Mouse (Mus musculus): ENCODE measurements around the gene Plppr1. TPM values are rescaled to one million over a fixed set of nuclear protein-coding genes. Genes with fewer than 3 reads are reported as not detected.

Gene Plppr1
- polyA plus RNA-seq, 1 experiment from 2014 or later: 5.0 TPM

DNA sequence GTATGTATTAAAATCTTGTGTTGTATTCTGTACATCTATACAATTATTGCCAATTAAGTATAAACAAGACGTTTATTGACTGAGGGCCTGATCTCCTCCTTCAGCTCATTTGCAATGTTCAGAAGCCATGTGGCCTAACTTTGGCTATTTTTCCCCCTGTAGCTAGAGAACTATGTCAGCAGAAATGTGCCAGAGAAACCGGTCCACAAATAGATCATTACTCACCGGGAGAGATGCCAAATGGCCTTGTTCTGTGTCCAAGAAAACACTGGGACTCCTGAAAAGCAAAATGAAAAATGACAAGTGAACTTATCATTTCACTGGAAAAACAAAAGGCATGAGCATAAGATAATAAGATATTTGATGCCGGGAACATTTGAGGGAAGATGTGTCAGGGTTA lies 13.8 kb downstream of the Plppr1 start:
- H3K27ac ChIP-seq: peak overlapping the region; percentile 83
- H3K4me3 ChIP-seq: no peak overlapping the region
- H3K36me3 ChIP-seq: no peaks in the 10 kb centered on the region
- H3K9ac ChIP-seq: no peak overlapping the region
- peaks cover 14% of the 10 kb centered on the region for H3K4me1 ChIP-seq (replicated peaks)
- H3K4me2 ChIP-seq: no peak overlapping the region
- peak; percentile 67; the same call in 1 of the 2 replicates for ATAC-seq (replicated peaks; ENCODE audit: insufficient number of reproducible peaks, insufficient read depth, low FRiP score, low read depth)
- no peaks in the 10 kb centered on the region for H3K27me3 ChIP-seq
- 27% methylated on average over 4 of the region's 4 CpGs for WGBS
- no peaks in the 10 kb centered on the region for H3K9me3 ChIP-seq (replicated peaks)

DNA sequence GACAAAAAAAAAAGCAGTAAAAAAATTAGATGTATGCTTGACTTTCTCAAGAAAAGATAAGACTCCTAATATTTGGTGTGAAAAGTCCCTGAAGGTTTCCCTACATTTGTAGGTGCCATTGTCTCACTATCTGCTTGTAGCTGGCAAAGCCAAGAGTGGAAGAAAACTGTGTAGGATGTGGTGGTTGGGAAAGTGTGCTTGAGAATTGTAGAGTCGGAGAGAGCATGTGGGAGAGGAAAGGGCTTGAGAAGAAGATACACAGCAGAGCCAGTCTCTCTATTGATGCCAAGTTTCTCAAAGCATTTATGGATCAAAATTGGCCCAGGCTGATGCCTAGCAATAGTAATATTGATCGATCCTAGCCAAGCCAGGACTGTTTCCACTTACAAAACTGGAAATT lies 16.8 kb downstream of the Plppr1 start:
- H3K4me1 ChIP-seq (replicated peaks): peaks cover 14% of the 10 kb centered on the region
- no peak for ATAC-seq (replicated peaks; ENCODE audit: insufficient number of reproducible peaks, insufficient read depth, low FRiP score, low read depth)
- no peaks in the 10 kb centered on the region for H3K36me3 ChIP-seq
- H3K9ac ChIP-seq: no peak overlapping the region
- no peaks in the 10 kb centered on the region for H3K27me3 ChIP-seq
- H3K4me2 ChIP-seq: no peak overlapping the region
- WGBS: 88% methylated on average over 2 of the region's 2 CpGs
- H3K27ac ChIP-seq: no peak overlapping the region
- no peaks in the 10 kb centered on the region for H3K9me3 ChIP-seq (replicated peaks)
- H3K4me3 ChIP-seq: no peak overlapping the region

DNA sequence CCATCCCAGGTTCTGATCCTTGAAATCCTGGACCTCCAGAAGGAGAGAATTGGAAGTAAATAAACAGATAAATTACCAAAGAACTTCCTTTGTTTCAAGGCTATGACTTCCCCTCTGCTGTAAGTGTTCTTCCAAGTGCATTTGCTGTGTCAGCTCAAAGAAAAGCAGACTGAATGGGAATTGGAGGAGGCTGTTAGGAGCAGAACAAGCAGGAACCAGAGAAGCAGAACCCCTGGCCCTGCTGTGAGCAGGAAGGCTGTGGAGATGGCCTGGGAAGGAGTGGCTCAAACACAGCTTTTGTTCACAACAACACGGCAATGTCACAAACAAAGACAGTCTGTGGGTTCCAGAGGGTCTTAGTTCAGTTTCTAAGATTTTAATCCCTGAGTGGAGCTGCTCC lies 20.3 kb downstream of the Plppr1 start:
- Histone ChIP-seq H3K9ac (no peak overlapping the region), H3K4me1 (replicated peaks) (no peaks in the 10 kb centered on the region), H3K4me2 (no peak overlapping the region), H3K27me3 (no peaks in the 10 kb centered on the region), H3K4me3 (no peak overlapping the region), H3K36me3 (no peaks in the 10 kb centered on the region), H3K27ac (no peak overlapping the region), H3K9me3 (replicated peaks) (no peaks in the 10 kb centered on the region)
- ATAC-seq (replicated peaks; ENCODE audit: insufficient number of reproducible peaks, insufficient read depth, low FRiP score, low read depth): no peak
- WGBS: 64% methylated on average over 1 of the region's 1 CpGs

DNA sequence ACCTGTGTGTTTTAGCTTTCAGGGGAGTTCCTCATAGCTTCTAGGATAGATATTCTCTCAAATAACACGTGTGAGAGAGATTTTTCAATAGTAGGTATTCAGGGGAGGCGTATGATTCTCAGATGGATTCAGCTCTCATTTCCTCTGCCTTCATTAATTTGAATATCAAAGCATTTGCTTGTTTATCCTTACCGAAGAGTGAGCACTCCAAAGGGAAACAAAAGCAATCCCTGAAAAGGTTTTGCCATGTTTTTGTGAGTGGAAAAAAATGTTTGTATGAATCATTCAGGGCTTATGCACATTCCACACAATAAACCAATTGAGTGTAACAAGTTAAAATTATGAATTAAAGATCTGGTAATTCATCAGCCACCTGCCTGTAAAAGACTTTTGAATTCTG lies 29.1 kb downstream of the Plppr1 start:
- no peak overlapping the region for H3K4me3 ChIP-seq
- H3K9ac ChIP-seq: no peak overlapping the region
- H3K9me3 ChIP-seq (replicated peaks): no peaks in the 10 kb centered on the region
- 59% methylated on average over 3 of the region's 3 CpGs for WGBS
- no peak for ATAC-seq (replicated peaks; ENCODE audit: insufficient number of reproducible peaks, insufficient read depth, low FRiP score, low read depth)
- H3K36me3 ChIP-seq: no peaks in the 10 kb centered on the region
- H3K27me3 ChIP-seq: no peaks in the 10 kb centered on the region
- H3K4me1 ChIP-seq (replicated peaks): no peaks in the 10 kb centered on the region
- H3K27ac ChIP-seq: no peak overlapping the region
- H3K4me2 ChIP-seq: no peak overlapping the region

DNA sequence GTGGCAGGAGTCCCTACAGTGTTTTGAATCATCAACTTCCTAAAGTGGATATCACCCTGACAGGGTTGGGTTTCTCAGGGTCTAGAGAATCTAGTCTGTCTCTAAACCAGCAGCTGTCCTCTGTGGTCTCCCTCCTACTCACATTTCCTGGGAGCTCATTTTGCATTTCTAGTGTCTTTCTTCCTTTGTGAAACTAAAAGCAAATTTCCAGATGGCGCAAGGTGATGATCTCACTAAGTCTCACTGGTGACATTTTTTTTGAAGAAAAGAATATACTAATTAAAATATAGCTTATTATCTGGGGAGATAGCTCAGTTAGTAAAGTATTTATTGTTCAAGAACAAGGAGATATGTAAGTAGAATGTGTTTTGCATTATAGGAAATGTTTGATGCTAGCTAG lies 31.4 kb downstream of the Plppr1 start:
- Histone ChIP-seq H3K9me3 (replicated peaks) (no peaks in the 10 kb centered on the region), H3K27ac (no peak overlapping the region), H3K36me3 (no peaks in the 10 kb centered on the region), H3K27me3 (no peaks in the 10 kb centered on the region), H3K9ac (no peak overlapping the region), H3K4me3 (no peak overlapping the region), H3K4me2 (no peak overlapping the region), H3K4me1 (replicated peaks) (no peaks in the 10 kb centered on the region)
- WGBS: 89% methylated on average over 1 of the region's 1 CpGs
- no peak for ATAC-seq (replicated peaks; ENCODE audit: insufficient number of reproducible peaks, insufficient read depth, low FRiP score, low read depth)

DNA sequence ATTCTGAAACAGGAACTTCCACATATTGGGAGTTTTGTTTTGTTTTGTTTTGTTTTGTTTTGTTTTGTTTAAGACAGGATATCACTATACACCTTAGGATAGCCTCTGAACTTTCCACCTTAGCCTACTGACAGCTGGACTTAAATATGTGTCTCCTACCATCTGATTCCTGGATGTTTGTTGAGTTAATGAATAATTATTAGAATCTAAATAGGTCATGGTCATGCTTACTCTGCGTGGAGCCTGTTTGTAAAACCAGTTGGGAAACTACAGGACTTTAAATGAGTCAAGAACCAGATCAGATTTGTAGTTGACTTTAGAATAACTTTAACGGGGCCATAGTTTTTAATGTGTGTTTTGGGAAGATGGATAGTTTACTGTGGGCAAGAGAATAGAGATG lies 40.4 kb downstream of the Plppr1 start:
- no peaks in the 10 kb centered on the region for H3K27me3 ChIP-seq
- no peak overlapping the region for H3K4me2 ChIP-seq
- ATAC-seq (replicated peaks; ENCODE audit: insufficient number of reproducible peaks, insufficient read depth, low FRiP score, low read depth): no peak
- H3K9ac ChIP-seq: no peak overlapping the region
- H3K36me3 ChIP-seq: no peaks in the 10 kb centered on the region
- no peaks in the 10 kb centered on the region for H3K4me1 ChIP-seq (replicated peaks)
- WGBS: 81% methylated on average over 2 of the region's 2 CpGs
- H3K27ac ChIP-seq: no peak overlapping the region
- no peaks in the 10 kb centered on the region for H3K9me3 ChIP-seq (replicated peaks)
- no peak overlapping the region for H3K4me3 ChIP-seq

DNA sequence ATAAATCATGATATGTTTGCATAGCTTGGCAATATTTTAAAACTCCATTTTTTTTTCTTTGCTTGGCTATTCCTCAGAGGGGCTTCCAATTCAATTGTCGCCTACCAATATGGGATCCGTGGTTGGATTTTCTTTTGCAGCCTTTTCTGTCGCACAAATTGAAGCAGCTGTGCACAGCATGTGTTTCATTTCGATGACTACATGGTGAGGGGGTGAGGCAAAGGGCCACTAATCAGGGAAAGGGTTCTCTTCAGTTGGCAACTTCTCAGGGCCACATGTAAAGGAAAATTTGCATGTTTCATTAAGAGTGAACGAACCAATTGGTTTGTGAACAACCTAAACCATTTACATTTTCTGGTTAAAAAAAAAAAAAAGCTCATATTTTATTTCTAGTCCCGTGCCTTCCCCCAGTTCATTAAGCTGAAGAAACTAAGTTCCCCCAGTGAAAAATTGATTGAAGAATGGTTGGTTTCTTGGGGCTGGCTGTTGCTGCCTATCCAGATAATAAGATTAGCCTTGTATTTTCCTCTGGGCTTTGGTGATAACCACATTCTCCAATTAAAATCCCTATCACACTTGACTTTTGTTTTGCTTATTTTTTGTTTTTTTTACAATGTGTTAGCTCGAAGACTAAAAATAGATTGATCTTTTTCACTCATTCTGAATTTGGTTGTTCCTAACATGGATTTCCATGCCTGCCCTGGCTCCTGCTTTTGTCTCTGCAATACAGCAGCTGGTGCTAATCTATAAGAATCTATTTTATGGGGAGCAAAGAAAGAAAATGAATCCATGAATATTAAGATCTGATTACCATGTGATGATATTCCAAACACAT lies 43.1 kb downstream of the Plppr1 start:
- WGBS: 74% methylated on average over 7 of the region's 7 CpGs
- no peak for ATAC-seq (replicated peaks; ENCODE audit: insufficient number of reproducible peaks, insufficient read depth, low FRiP score, low read depth)
- H3K4me2 ChIP-seq: no peak overlapping the region

DNA sequence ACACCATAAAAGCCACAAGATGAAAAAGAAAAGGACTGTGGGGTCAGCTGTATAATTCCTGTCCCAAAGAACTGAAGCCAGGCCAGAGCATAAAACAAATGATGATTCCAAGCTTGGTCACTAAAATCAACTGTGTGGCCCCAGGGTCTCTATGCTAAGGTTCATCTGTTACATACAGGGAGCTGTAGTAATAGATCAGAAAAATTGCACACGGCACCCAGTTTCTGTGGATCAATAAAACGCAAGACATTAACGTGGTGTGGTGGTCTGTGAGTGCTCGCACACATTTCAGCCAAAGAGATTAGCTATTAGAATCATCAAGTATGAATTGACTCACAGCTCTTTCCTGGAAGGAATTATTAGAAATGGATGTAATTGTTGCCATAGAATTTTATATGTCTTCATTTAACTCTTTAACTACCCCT lies 43.7 kb downstream of the Plppr1 start:
- no peak for ATAC-seq (replicated peaks; ENCODE audit: insufficient number of reproducible peaks, insufficient read depth, low FRiP score, low read depth)
- H3K4me2 ChIP-seq: no peak overlapping the region
- WGBS: 93% methylated on average over 4 of the region's 4 CpGs
- no peak overlapping the region for H3K9ac ChIP-seq
- H3K4me3 ChIP-seq: no peak overlapping the region
- H3K36me3 ChIP-seq: no peaks in the 10 kb centered on the region
- no peaks in the 10 kb centered on the region for H3K27me3 ChIP-seq
- no peaks in the 10 kb centered on the region for H3K4me1 ChIP-seq (replicated peaks)
- H3K27ac ChIP-seq: no peak overlapping the region
- H3K9me3 ChIP-seq (replicated peaks): no peaks in the 10 kb centered on the region

More for the DNA sequence above, 43.1 kb downstream of the Plppr1 start:
- no peaks in the 10 kb centered on the region for H3K27me3 ChIP-seq
- no peak overlapping the region for H3K9ac ChIP-seq
- no peaks in the 10 kb centered on the region for H3K4me1 ChIP-seq (replicated peaks)
- no peak overlapping the region for H3K4me3 ChIP-seq
- no peak overlapping the region for H3K27ac ChIP-seq
- no peaks in the 10 kb centered on the region for H3K36me3 ChIP-seq
- H3K9me3 ChIP-seq (replicated peaks): no peaks in the 10 kb centered on the region

DNA sequence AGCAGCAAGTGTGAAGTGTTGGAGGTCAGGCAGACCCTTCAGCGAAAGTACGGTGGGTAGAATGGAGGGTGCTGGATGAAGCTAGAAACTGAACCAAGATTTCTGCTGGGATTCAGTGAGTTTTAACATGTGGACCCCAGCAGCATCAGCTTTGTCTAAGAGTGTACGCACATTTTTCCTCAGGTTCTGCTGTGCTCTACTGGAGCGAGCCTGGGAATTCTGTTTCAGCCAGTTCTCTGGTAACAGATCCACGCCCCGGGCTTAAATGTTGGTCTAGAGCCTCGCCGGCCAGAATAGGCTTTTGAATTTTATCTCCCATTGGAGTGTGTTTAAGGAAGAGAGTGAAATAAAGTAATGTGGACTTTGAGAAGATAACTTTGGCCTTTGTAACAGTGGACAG lies 45.8 kb downstream of the Plppr1 start:
- no peak overlapping the region for H3K27ac ChIP-seq
- no peak overlapping the region for H3K9ac ChIP-seq
- H3K9me3 ChIP-seq (replicated peaks): no peaks in the 10 kb centered on the region
- no peak overlapping the region for H3K4me3 ChIP-seq
- no peak for ATAC-seq (replicated peaks; ENCODE audit: insufficient number of reproducible peaks, insufficient read depth, low FRiP score, low read depth)
- no peaks in the 10 kb centered on the region for H3K27me3 ChIP-seq
- WGBS: 81% methylated on average over 8 of the region's 8 CpGs
- H3K4me2 ChIP-seq: no peak overlapping the region
- no peaks in the 10 kb centered on the region for H3K36me3 ChIP-seq
- H3K4me1 ChIP-seq (replicated peaks): peaks cover 9% of the 10 kb centered on the region

DNA sequence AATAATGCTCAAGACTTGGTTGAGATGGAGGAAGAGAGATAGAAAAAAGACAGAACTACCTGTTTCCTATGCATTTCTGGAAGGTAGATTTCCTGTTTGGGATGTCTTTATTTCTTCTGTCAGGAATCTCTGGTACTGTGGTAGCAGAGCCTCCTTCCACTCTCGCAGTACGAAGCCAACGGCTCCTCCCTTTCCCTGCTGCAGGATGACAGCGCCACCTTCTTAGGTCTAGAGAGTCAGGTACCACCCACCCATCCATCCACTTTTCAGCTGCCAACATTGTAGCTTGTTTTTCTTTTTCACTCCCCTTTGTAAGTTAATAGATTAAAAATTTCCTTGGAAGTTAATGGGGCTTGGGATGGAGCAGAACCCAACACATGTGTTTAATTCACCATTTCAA lies 48.8 kb downstream of the Plppr1 start:
- ATAC-seq (replicated peaks; ENCODE audit: insufficient number of reproducible peaks, insufficient read depth, low FRiP score, low read depth): no peak
- H3K27ac ChIP-seq: no peak overlapping the region
- no peaks in the 10 kb centered on the region for H3K36me3 ChIP-seq
- no peak overlapping the region for H3K4me2 ChIP-seq
- 87% methylated on average over 4 of the region's 4 CpGs for WGBS
- H3K4me3 ChIP-seq: no peak overlapping the region
- no peaks in the 10 kb centered on the region for H3K9me3 ChIP-seq (replicated peaks)
- peaks cover 11% of the 10 kb centered on the region for H3K4me1 ChIP-seq (replicated peaks)
- H3K9ac ChIP-seq: no peak overlapping the region
- H3K27me3 ChIP-seq: no peaks in the 10 kb centered on the region

DNA sequence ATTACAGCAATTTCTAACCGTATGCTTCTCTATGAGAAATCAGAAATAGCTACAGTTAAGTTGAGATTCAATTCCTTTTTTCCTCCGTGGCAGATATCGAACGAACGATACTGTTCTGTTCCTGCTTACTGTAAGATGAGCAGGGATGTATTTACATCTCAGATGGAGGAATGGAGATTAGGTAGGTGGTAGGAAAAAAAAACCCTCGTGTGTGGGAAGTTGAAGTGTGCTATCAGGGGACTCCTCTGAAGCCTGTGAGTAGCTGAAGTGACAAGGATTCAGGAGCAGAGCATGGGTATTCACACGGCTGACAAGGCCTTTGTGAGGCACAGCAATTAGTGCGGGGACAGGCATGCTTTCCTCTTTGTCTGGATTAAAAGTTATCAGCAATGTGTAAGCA lies 49.3 kb downstream of the Plppr1 start:
- Histone ChIP-seq H3K9me3 (replicated peaks) (no peaks in the 10 kb centered on the region), H3K36me3 (no peaks in the 10 kb centered on the region), H3K4me1 (replicated peaks) (peaks cover 11% of the 10 kb centered on the region), H3K4me3 (no peak overlapping the region), H3K9ac (no peak overlapping the region), H3K27me3 (no peaks in the 10 kb centered on the region), H3K4me2 (no peak overlapping the region), H3K27ac (no peak overlapping the region)
- no peak for ATAC-seq (replicated peaks; ENCODE audit: insufficient number of reproducible peaks, insufficient read depth, low FRiP score, low read depth)
- 65% methylated on average over 8 of the region's 8 CpGs for WGBS

DNA sequence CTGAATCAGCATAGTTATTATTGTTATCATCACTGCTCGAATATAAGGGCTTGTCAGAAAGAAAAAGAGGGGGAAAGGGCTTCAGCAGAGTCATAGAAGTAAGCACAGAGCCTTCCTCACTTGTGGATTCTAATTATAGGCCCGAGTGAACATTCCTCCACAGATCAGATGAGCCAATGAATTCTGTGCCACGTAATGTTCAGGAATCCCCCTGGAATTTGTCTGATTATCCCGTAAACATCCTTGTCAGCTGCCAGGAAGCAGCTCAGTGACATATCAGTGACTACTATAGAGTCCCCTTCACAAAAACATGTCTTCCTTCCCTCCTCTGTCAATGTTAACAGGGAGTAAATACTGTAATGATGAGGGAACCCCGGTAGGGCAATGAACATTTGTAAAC lies 50.9 kb downstream of the Plppr1 start:
- Histone ChIP-seq H3K4me1 (replicated peaks) (peaks cover 11% of the 10 kb centered on the region), H3K4me2 (no peak overlapping the region), H3K9ac (no peak overlapping the region), H3K27me3 (no peaks in the 10 kb centered on the region), H3K36me3 (no peaks in the 10 kb centered on the region), H3K27ac (0 out of 2 replicates have a peak overlapping the region, but pooled peaks have one; percentile 32), H3K9me3 (replicated peaks) (no peaks in the 10 kb centered on the region), H3K4me3 (no peak overlapping the region)
- WGBS: 14% methylated on average over 5 of the region's 5 CpGs
- ATAC-seq (replicated peaks; ENCODE audit: insufficient number of reproducible peaks, insufficient read depth, low FRiP score, low read depth): no peak; the same call in 1 of the 2 replicates
